ENCODE assay signal across 9 mouse cellular contexts in genomic region chr11:86174173-86174572, GRCm38 (mm10). TPM values are rescaled to one million over a fixed set of nuclear protein-coding genes. Genes with fewer than 3 reads are reported as not detected.
A peak's percentile ranks its signal among the peaks of the same experiment; 100 is the strongest.
DNase-seq lines count a peak whose midpoint lies in the region; ATAC-seq and TF ChIP-seq lines count a peak whose summit lies in the region.
"Had no signal": no experiment of that assay in that cellular context is flagged by ENCODE, and none has a peak within 500 bp of the region (broad histone marks: within the 10 kb centered on the region; RNA-seq: fewer than 3 reads in every experiment).

No protein-coding gene starts in this region.

- H3K4me2 ChIP-seq in liver, embryonic 11.5 days: no peak overlapping the region
- no peak overlapping the region for H3K4me2 ChIP-seq in kidney, postnatal 0 days (ENCODE audit: low read length)
- no peak overlapping the region for H3K4me2 ChIP-seq in lung, embryonic 14.5 days
- H3K4me2 ChIP-seq: neural tube, embryonic 12.5 days had no signal

- H3K27ac ChIP-seq in liver, adult 2 months (replicated peaks; ENCODE audit: insufficient read depth, low read depth, low read length): no peak overlapping the region
- H3K27ac ChIP-seq in liver, embryonic 11.5 days (ENCODE audit: low read depth, low read length): no peak overlapping the region
- H3K27ac ChIP-seq in kidney, postnatal 0 days: no peak overlapping the region
- H3K27ac ChIP-seq in lung, embryonic 14.5 days (ENCODE audit: low read depth): no peak overlapping the region
- H3K27ac ChIP-seq: neural tube, embryonic 12.5 days had no signal

- no peaks in the 10 kb centered on the region for H3K4me1 ChIP-seq in liver, adult 2 months (ENCODE audit: control insufficient read depth, insufficient read depth, low read length)
- no peaks in the 10 kb centered on the region for H3K4me1 ChIP-seq in liver, embryonic 11.5 days (replicated peaks; ENCODE audit: control insufficient read depth, insufficient read depth, low read length)
- H3K4me1 ChIP-seq in kidney, postnatal 0 days (replicated peaks; ENCODE audit: insufficient read depth, low read length): no peaks in the 10 kb centered on the region
- H3K4me1 ChIP-seq in lung, embryonic 14.5 days (ENCODE audit: insufficient read depth): no peaks in the 10 kb centered on the region
- H3K4me1 ChIP-seq: neural tube, embryonic 12.5 days had no signal

- no peaks in the 10 kb centered on the region for H3K27me3 ChIP-seq in liver, adult 2 months (ENCODE audit: control insufficient read depth, insufficient read depth, low read length)
- no peaks in the 10 kb centered on the region for H3K27me3 ChIP-seq in liver, embryonic 11.5 days (replicated peaks; ENCODE audit: control insufficient read depth, insufficient read depth, low read length)
- H3K27me3 ChIP-seq in kidney, postnatal 0 days (ENCODE audit: insufficient read depth, low read length): no peaks in the 10 kb centered on the region
- H3K27me3 ChIP-seq in lung, embryonic 14.5 days (ENCODE audit: insufficient read depth, low read length): no peaks in the 10 kb centered on the region
- H3K27me3 ChIP-seq: neural tube, embryonic 12.5 days had no signal

- no peak overlapping the region for H3K4me3 ChIP-seq in liver, adult 2 months (ENCODE audit: insufficient read depth, low read depth, low read length)
- no peak overlapping the region for H3K4me3 ChIP-seq in liver, embryonic 11.5 days (ENCODE audit: low read depth, low read length)
- H3K4me3 ChIP-seq in kidney, postnatal 0 days (replicated peaks; ENCODE audit: low read depth, low read length): no peak overlapping the region
- no peak overlapping the region for H3K4me3 ChIP-seq in lung, embryonic 14.5 days (ENCODE audit: low read depth, low read length)
- H3K4me3 ChIP-seq: neural tube, embryonic 12.5 days had no signal

- H3K9me3 ChIP-seq in liver, embryonic 11.5 days (ENCODE audit: control insufficient read depth, low read length): no peaks in the 10 kb centered on the region
- H3K9me3 ChIP-seq in kidney, postnatal 0 days (replicated peaks; ENCODE audit: low read length): no peaks in the 10 kb centered on the region
- H3K9me3 ChIP-seq in lung, embryonic 14.5 days (ENCODE audit: low read depth, low read length): no peaks in the 10 kb centered on the region
- H3K9me3 ChIP-seq: neural tube, embryonic 12.5 days had no signal

- 79% methylated on average over 2 of the region's 2 CpGs for WGBS in liver, adult 2 months
- 59% methylated on average over 2 of the region's 2 CpGs for WGBS in liver, embryonic 11.5 days
- 57% methylated on average over 2 of the region's 2 CpGs for WGBS in kidney, postnatal 0 days
- WGBS in lung, embryonic 14.5 days: 56% methylated on average over 2 of the region's 2 CpGs

- H3K79me2 ChIP-seq in liver, adult 2 months (ENCODE audit: control insufficient read depth, insufficient read depth, low read length): no peaks in the 10 kb centered on the region

- peak; percentile 27 for DNase-seq in liver, adult 2 months (ENCODE audit: extremely low read depth, low read depth, low spot score)
- no peak for DNase-seq in liver, embryonic 11.5 days (ENCODE audit: low spot score)
- peak; percentile 85 for DNase-seq in adipocyte (ENCODE audit: low spot score)
- DNase-seq in embryo, embryonic 11.5 days (ENCODE audit: low read depth, low spot score): peak; percentile 32
- DNase-seq in kidney, postnatal 0 days (ENCODE audit: low spot score): peak; percentile 79
- peak; percentile 87 for DNase-seq in lung, embryonic 14.5 days
- DNase-seq in skeletal muscle tissue, adult 2 months (ENCODE audit: low read depth, low spot score): peak; percentile 33

- TF ChIP-seq POLR2A in liver, adult 2 months (IDR thresholded peaks at IDR 0.05; ENCODE audit: extremely low read depth, insufficient read depth, low read length): no peak

- H3K36me3 ChIP-seq in liver, adult 2 months (ENCODE audit: control insufficient read depth, insufficient read depth, low read length): no peaks in the 10 kb centered on the region
- H3K36me3 ChIP-seq in liver, embryonic 11.5 days (ENCODE audit: control insufficient read depth, insufficient read depth, low read length): no peaks in the 10 kb centered on the region
- H3K36me3 ChIP-seq in kidney, postnatal 0 days (ENCODE audit: insufficient read depth, low read length): no peaks in the 10 kb centered on the region
- 0 out of 2 replicates have a peak, but pooled peaks cover 2% of the 10 kb centered on the region for H3K36me3 ChIP-seq in lung, embryonic 14.5 days (ENCODE audit: insufficient read depth)
- H3K36me3 ChIP-seq: neural tube, embryonic 12.5 days had no signal

- TF ChIP-seq CTCF in liver, adult 2 months (IDR thresholded peaks at IDR 0.05; ENCODE audit: low read depth, low read length): peak; percentile 65
- TF ChIP-seq CTCF in kidney, postnatal 0 days (IDR thresholded peaks at IDR 0.05; ENCODE audit: low read depth): peak; percentile 83
- TF ChIP-seq CTCF in lung, embryonic 14.5 days (IDR thresholded peaks at IDR 0.05; ENCODE audit: low read depth): peak; percentile 71

- H3K9ac ChIP-seq in liver, adult 2 months (ENCODE audit: low read depth, low read length): no peak overlapping the region
- no peak overlapping the region for H3K9ac ChIP-seq in liver, embryonic 11.5 days (ENCODE audit: low read depth, low read length)
- no peak overlapping the region for H3K9ac ChIP-seq in kidney, postnatal 0 days (ENCODE audit: low read depth, low read length)
- no peak overlapping the region for H3K9ac ChIP-seq in lung, embryonic 14.5 days
- H3K9ac ChIP-seq: neural tube, embryonic 12.5 days had no signal

- no peak for ATAC-seq in liver, embryonic 11.5 days (replicated peaks; ENCODE audit: low FRiP score)
- ATAC-seq in kidney, postnatal 0 days (replicated peaks; ENCODE audit: low FRiP score, low read depth): no peak
- ATAC-seq in lung, embryonic 14.5 days (ENCODE audit: insufficient read depth): no peak
- ATAC-seq in erythroid progenitor cell, adult 5-6 weeks (replicated peaks; ENCODE audit: low FRiP score, poor library complexity, severe bottlenecking): no peak

RNA-seq across cellular contexts. Expression of gene Brip1, which starts 26.8 kb away (rescaled TPM):
- 2.0 and 2.2 TPM in 2 replicates for total RNA-seq in liver, adult 2 months (2014; rRNA removed)
- polyA plus RNA-seq in liver, adult 2 months (2012; rRNA removed): 0.17 and 0.31 TPM in 2 replicates
- 10.0 and 11.8 TPM in 2 replicates for polyA plus RNA-seq in liver, embryonic 11.5 days (2014; fragmentation: Nextera tagmentation; extraction: Ambion mirVana)
- polyA plus RNA-seq in kidney, postnatal 0 days (2015; fragmentation: Nextera tagmentation; extraction: Ambion mirVana): 3.8 and 4.8 TPM in 2 replicates
- polyA plus RNA-seq in lung, embryonic 14.5 days (2014; fragmentation: Nextera tagmentation; extraction: Ambion mirVana): 15.4 and 17.0 TPM in 2 replicates
- 15.5 and 33.5 TPM in 2 replicates for total RNA-seq in erythroid progenitor cell, adult 5-6 weeks (2015; ENCODE audit: low replicate concordance)
- total RNA-seq in erythroid progenitor cell, adult 5-6 weeks (2017; ENCODE audit: low replicate concordance): 16.7 and 19.6 TPM in 2 replicates
